Mouse (Mus musculus) intestine, embryonic 16.5 days (tissue): ENCODE measurements around the gene Cd33. TPM values are rescaled to one million over a fixed set of nuclear protein-coding genes. Genes with fewer than 3 reads are reported as not detected.

Experiments
- ATAC-seq: fragments of 200-750 bp; cut with Nextera tagmentation; 2 replicates; pipeline ENCODE4 v1.8.0; 2017; ENCODE audit warnings: moderate TSS enrichment, moderate library complexity
- H3K27ac ChIP-seq: fragments of 300-500 bp; sonication (generic); 2 replicates; pipeline ENCODE4 v1.5.1; 2014; ENCODE audit warnings: mild to moderate bottlenecking, low read length
- H3K27me3 ChIP-seq: fragments of 300-500 bp; sonication (generic); replicated peaks from 2 replicates; pipeline ENCODE4 v1.6.1; 2014; ENCODE audit warnings: low read length, control low read depth, mixed read lengths; ENCODE audit not compliant: control insufficient read depth, insufficient read depth
- H3K36me3 ChIP-seq: fragments of 300-500 bp; sonication (generic); 2 replicates; pipeline ENCODE4 v1.6.1; 2014; ENCODE audit warnings: low read length, control low read depth; ENCODE audit not compliant: control insufficient read depth, insufficient read depth
- H3K4me1 ChIP-seq: fragments of 300-500 bp; sonication (generic); 2 replicates; pipeline ENCODE4 v1.6.1; 2014; ENCODE audit warnings: low read length, control low read depth, mixed read lengths; ENCODE audit not compliant: control insufficient read depth, insufficient read depth
- H3K4me2 ChIP-seq: fragments of 300-500 bp; sonication (generic); 2 replicates; pipeline ENCODE4 v1.6.1; 2014; ENCODE audit warnings: low read depth, low read length, control low read depth
- H3K4me3 ChIP-seq: fragments of 300-500 bp; sonication (generic); 2 replicates; pipeline ENCODE4 v1.5.1; 2014; ENCODE audit warnings: mild to moderate bottlenecking, low read length
- H3K9ac ChIP-seq: fragments of 300-500 bp; sonication (generic); 2 replicates; pipeline ENCODE4 v1.6.1; 2014; ENCODE audit warnings: low read depth, low read length
- H3K9me3 ChIP-seq: fragments of 300-500 bp; sonication (generic); 2 replicates; pipeline ENCODE4 v1.6.1; 2016; ENCODE audit warnings: low read length, control low read depth; ENCODE audit not compliant: control insufficient read depth
- WGBS: fragments of 180-500 bp; shearing (Covaris S2); extraction: QIAGEN DNeasy Blood & Tissue Kit; methylation state at CpG from one replicate; pipeline ENCODE4 v1.1.7; 2014; 5-methylcytosine and 5-hydroxymethylcytosine counted together
- polyA plus RNA-seq: library from polyadenylated mRNA; unstranded; fragments of >200 nt; fragmentation: Nextera tagmentation; extraction: Ambion mirVana; gene quantifications from 2 replicates; pipeline ENCODE4 v1.2.1, GENCODE M21; 2015

The Cd33 gene
- polyA plus RNA-seq, 1 experiment from 2014 or later: 2.3 TPM

GRCm38 (mm10) chr7:43555351-43555750, 11.1 kb upstream of the Cd33 start:
- no peaks in the 10 kb centered on the region for H3K4me1 ChIP-seq
- no peak overlapping the region for H3K4me3 ChIP-seq
- no peak for ATAC-seq
- H3K36me3 ChIP-seq: no peaks in the 10 kb centered on the region
- H3K27me3 ChIP-seq: no peaks in the 10 kb centered on the region
- WGBS: 92% methylated on average over 5 of the region's 5 CpGs
- H3K27ac ChIP-seq: no peak overlapping the region
- H3K4me2 ChIP-seq: no peak overlapping the region
- no peak overlapping the region for H3K9ac ChIP-seq
- no peaks in the 10 kb centered on the region for H3K9me3 ChIP-seq

GRCm38 (mm10) chr7:43554550-43554949, 10.3 kb upstream of the Cd33 start:
- H3K27me3 ChIP-seq: no peaks in the 10 kb centered on the region
- ATAC-seq: peak; percentile 33; the same call in 1 of the 2 replicates
- H3K4me2 ChIP-seq: no peak overlapping the region
- no peak overlapping the region for H3K27ac ChIP-seq
- no peaks in the 10 kb centered on the region for H3K9me3 ChIP-seq
- H3K4me3 ChIP-seq: no peak overlapping the region
- no peaks in the 10 kb centered on the region for H3K36me3 ChIP-seq
- H3K4me1 ChIP-seq: no peaks in the 10 kb centered on the region
- H3K9ac ChIP-seq: no peak overlapping the region
- 49% methylated on average over 3 of the region's 3 CpGs for WGBS

GRCm38 (mm10) chr7:43553153-43553552, 8.9 kb upstream of the Cd33 start:
- no peak for ATAC-seq
- H3K4me2 ChIP-seq: no peak overlapping the region
- H3K4me3 ChIP-seq: no peak overlapping the region
- no peaks in the 10 kb centered on the region for H3K36me3 ChIP-seq
- H3K27me3 ChIP-seq: no peaks in the 10 kb centered on the region
- no peak overlapping the region for H3K27ac ChIP-seq
- no peaks in the 10 kb centered on the region for H3K4me1 ChIP-seq
- no peaks in the 10 kb centered on the region for H3K9me3 ChIP-seq
- H3K9ac ChIP-seq: no peak overlapping the region
- WGBS: 72% methylated on average over 4 of the region's 4 CpGs

DNA sequence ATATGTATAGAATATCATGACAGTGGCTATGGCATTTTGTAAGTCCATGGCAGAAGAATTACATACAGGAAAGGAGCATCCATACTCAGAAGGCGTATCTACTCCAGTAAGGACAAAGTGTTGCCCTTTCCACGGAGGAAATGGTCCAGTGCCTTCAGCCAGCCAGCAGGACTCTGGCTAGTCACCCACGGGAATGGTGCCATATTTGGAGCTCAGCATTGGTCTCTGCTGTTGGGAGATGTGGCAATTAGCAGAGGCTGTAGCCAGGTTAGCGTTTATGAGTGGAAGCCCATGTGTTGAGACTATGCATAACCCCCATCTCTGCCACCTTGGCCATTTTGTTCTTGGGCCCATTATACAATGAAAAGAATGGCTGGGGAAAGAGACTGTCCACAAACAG, 4.0 kb upstream of the Cd33 start:
- no peaks in the 10 kb centered on the region for H3K27me3 ChIP-seq
- H3K36me3 ChIP-seq: no peaks in the 10 kb centered on the region
- H3K27ac ChIP-seq: no peak overlapping the region
- no peaks in the 10 kb centered on the region for H3K4me1 ChIP-seq
- ATAC-seq: no peak
- H3K4me2 ChIP-seq: no peak overlapping the region
- H3K9ac ChIP-seq: no peak overlapping the region
- no peak overlapping the region for H3K4me3 ChIP-seq
- WGBS: 75% methylated on average over 4 of the region's 4 CpGs
- H3K9me3 ChIP-seq: no peaks in the 10 kb centered on the region

GRCm38 (mm10) chr7:43547666-43548065, 3.4 kb upstream of the Cd33 start:
- Histone ChIP-seq H3K27me3 (no peaks in the 10 kb centered on the region), H3K9me3 (no peaks in the 10 kb centered on the region), H3K9ac (no peak overlapping the region), H3K27ac (no peak overlapping the region), H3K36me3 (no peaks in the 10 kb centered on the region), H3K4me1 (no peaks in the 10 kb centered on the region), H3K4me2 (no peak overlapping the region), H3K4me3 (no peak overlapping the region)
- WGBS: 35% methylated on average over 5 of the region's 5 CpGs
- no peak for ATAC-seq

- 65% methylated on average over 7 of the region's 7 CpGs for WGBS
- H3K4me1 ChIP-seq: no peaks in the 10 kb centered on the region
- H3K36me3 ChIP-seq: no peaks in the 10 kb centered on the region
- no peak overlapping the region for H3K9ac ChIP-seq
- H3K27me3 ChIP-seq: no peaks in the 10 kb centered on the region
- H3K9me3 ChIP-seq: no peaks in the 10 kb centered on the region
- H3K4me3 ChIP-seq: no peak overlapping the region
- H3K4me2 ChIP-seq: no peak overlapping the region
- no peak overlapping the region for H3K27ac ChIP-seq
- ATAC-seq: no peak
Measured at GRCm38 (mm10) chr7:43545656-43546545, 1.7 kb upstream of the Cd33 start.

GRCm38 (mm10) chr7:43538524-43538923, 5.7 kb downstream of the Cd33 start:
- H3K4me2 ChIP-seq: no peak overlapping the region
- H3K4me3 ChIP-seq: no peak overlapping the region
- no peaks in the 10 kb centered on the region for H3K4me1 ChIP-seq
- no peaks in the 10 kb centered on the region for H3K36me3 ChIP-seq
- H3K9me3 ChIP-seq: no peaks in the 10 kb centered on the region
- no peak for ATAC-seq
- H3K27me3 ChIP-seq: no peaks in the 10 kb centered on the region
- H3K27ac ChIP-seq: no peak overlapping the region
- no peak overlapping the region for H3K9ac ChIP-seq
- 76% methylated on average over 4 of the region's 4 CpGs for WGBS

DNA sequence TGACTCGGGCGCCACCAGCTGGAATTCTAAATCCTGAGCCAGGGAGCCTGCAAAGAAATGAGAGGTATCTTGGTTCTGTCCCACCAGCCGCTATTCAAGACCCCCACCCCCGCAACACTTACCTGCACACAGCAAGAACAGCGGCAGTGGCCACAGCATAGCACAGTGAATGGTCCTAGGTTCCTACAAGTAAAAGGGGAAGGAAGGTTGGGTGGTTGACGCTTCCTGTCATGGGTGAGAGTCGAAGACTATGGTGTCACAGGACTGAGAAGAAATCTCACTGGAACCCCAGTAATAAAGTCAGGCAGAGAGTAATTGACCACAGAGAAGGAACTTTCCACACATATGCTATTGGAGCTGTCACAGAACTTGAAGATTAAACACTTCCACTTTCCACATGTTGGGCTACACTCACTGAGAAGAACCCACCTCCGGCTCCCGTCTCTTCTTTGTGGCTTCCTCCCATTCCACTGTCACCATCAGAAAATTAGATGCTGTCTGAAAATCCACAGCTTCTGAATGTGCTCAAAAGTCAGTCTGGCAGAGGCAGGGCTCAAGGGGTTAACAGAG, 11.2 kb downstream of the Cd33 start:
- H3K4me2 ChIP-seq: no peak overlapping the region
- 82% methylated on average over 9 of the region's 9 CpGs for WGBS
- no peak overlapping the region for H3K27ac ChIP-seq
- no peaks in the 10 kb centered on the region for H3K4me1 ChIP-seq
- no peak overlapping the region for H3K4me3 ChIP-seq
- no peak overlapping the region for H3K9ac ChIP-seq
- no peak for ATAC-seq
- H3K36me3 ChIP-seq: no peaks in the 10 kb centered on the region
- no peaks in the 10 kb centered on the region for H3K27me3 ChIP-seq
- H3K9me3 ChIP-seq: no peaks in the 10 kb centered on the region

DNA sequence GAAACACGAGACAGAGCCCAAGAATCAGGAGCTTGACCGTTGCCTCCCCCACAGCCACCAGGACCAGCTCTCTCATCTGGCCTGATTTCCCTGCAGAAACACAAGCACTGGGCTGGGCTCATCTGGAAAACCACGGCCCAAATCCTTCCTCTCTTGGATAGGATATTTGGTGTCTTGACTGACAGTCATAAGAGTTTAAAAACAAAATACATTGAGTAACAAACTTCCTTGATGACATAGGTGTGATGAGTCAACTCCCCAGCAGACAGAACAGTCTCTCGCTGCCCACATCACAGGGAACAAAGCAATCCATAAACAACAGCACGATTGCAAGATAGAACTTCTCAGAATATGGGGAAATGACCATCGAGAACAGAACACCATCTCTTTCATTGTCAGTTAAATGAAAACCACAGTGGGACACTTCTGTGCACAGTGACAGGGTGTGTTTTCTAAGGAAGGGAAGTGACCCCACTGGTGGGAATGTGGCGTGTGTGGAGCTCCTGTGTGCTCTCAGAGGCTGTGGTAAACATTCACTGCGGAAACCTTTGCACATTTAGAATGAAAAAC, 13.9 kb downstream of the Cd33 start:
- ATAC-seq: no peak
- Histone ChIP-seq H3K4me1 (no peaks in the 10 kb centered on the region), H3K27ac (no peak overlapping the region), H3K36me3 (no peaks in the 10 kb centered on the region), H3K4me3 (no peak overlapping the region), H3K27me3 (no peaks in the 10 kb centered on the region), H3K9ac (no peak overlapping the region), H3K9me3 (no peaks in the 10 kb centered on the region), H3K4me2 (no peak overlapping the region)
- WGBS: 68% methylated on average over 8 of the region's 8 CpGs
